Mouse (Mus musculus): ENCODE data around the gene Por.

- TF ChIP-seq CHD2 (IDR thresholded peaks at IDR 0.05; ENCODE audit: low read depth, low read length): no peak
- TF ChIP-seq ZNF384 (IDR thresholded peaks at IDR 0.05; ENCODE audit: low read depth, low read length): no peak
- TF ChIP-seq ZC3H11A (IDR thresholded peaks at IDR 0.05; ENCODE audit: borderline replicate concordance, low read depth, low read length): no peak
- no peak for TF ChIP-seq HCFC1 (IDR thresholded peaks at IDR 0.05; ENCODE audit: borderline replicate concordance, insufficient read depth, low read length)
- no peak for TF ChIP-seq MAFK (IDR thresholded peaks at IDR 0.05; ENCODE audit: insufficient read depth, low read depth, low read length)
Measured at GRCm38 (mm10) chr5:135751041-135751440, 81.2 kb downstream of the Por start.
